In the genomic region with DNA sequence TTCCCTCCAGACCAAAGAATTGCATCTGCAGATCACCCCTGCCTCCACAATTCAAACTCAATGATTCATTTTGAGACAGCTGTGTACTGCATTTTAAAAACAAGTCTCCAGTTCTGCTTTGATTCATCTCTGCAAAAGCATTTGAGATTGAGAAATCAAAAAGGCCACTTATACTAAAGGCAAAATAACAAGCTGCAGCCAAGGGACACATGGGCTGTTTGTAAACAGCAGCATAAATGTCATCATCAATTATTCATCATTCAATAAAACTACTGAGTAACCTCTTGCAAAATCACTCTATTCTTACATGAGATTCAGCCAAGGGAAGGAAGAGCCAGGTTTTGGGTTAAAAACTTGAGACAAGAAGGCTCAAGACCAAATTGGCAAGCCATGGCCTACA, we compare ENCODE assay signal across 25 mouse cellular contexts.
DNase-seq lines count a peak whose midpoint lies in the region; ATAC-seq and TF ChIP-seq lines count a peak whose summit lies in the region.
"Had no signal": no experiment of that assay in that cellular context is flagged by ENCODE, and none has a peak within 500 bp of the region (broad histone marks: within the 10 kb centered on the region; RNA-seq: fewer than 3 reads in every experiment).

No protein-coding gene starts in this region.

- peak; percentile 38; the same call in 1 of the 2 replicates for TF ChIP-seq EP300 in lung, postnatal 0 days (IDR thresholded peaks at IDR 0.05)

- no peaks in the 10 kb centered on the region for H3K4me1 ChIP-seq in kidney, adult 2 months (ENCODE audit: control insufficient read depth, insufficient read depth, low read length)
- H3K4me1 ChIP-seq in lung, postnatal 0 days (ENCODE audit: insufficient read depth, low read depth, low read length): no peaks in the 10 kb centered on the region
- H3K4me1 ChIP-seq: embryonic facial prominence, embryonic 15.5 days; forebrain, embryonic 15.5 days; hindbrain, embryonic 12.5 days had no signal

- H3K9me3 ChIP-seq in lung, postnatal 0 days (ENCODE audit: low read length): no peaks in the 10 kb centered on the region
- H3K9me3 ChIP-seq: embryonic facial prominence, embryonic 15.5 days; forebrain, embryonic 15.5 days; G1E; hindbrain, embryonic 12.5 days had no signal

- DNase-seq in kidney, adult 2 months: peak; percentile 12
- DNase-seq in kidney, postnatal 25 days: no peak
- peak; percentile 53 for DNase-seq in lung, postnatal 0 days (ENCODE audit: low spot score)
- DNase-seq in lung, postnatal 4 days: no peak
- DNase-seq in adipocyte (ENCODE audit: low spot score): peak; percentile 73
- peak; percentile 12 for DNase-seq in skeletal muscle tissue, adult 2 months (ENCODE audit: low read depth, low spot score)
- DNase-seq: adrenal gland, postnatal 10 days; B cell, adult 2 months; cerebellum, adult 11 months; cerebellum, adult 8-10 months; cerebellum, postnatal 14 days; embryo, embryonic 11 days; gastrocnemius, postnatal 14 days; heart, adult 11 months; heart, postnatal 10 days; heart, postnatal 4 days had no signal

- H3K36me3 ChIP-seq in kidney, adult 2 months (ENCODE audit: control insufficient read depth, insufficient read depth, low read length): no peaks in the 10 kb centered on the region
- no peaks in the 10 kb centered on the region for H3K36me3 ChIP-seq in lung, postnatal 0 days (ENCODE audit: insufficient read depth, low read length)
- H3K36me3 ChIP-seq: embryonic facial prominence, embryonic 15.5 days; forebrain, embryonic 15.5 days; G1E; hindbrain, embryonic 12.5 days had no signal

- no peaks in the 10 kb centered on the region for H3K27me3 ChIP-seq in kidney, adult 2 months (replicated peaks; ENCODE audit: control insufficient read depth, insufficient read depth, low read length)
- H3K27me3 ChIP-seq in lung, postnatal 0 days (replicated peaks; ENCODE audit: insufficient read depth, low read length): no peaks in the 10 kb centered on the region
- H3K27me3 ChIP-seq: embryonic facial prominence, embryonic 15.5 days; forebrain, embryonic 15.5 days; hindbrain, embryonic 12.5 days had no signal

- TF ChIP-seq CTCF in kidney, adult 2 months (conservative IDR thresholded peaks at IDR 0.05; ENCODE audit: insufficient read depth, insufficient read length, low read depth, low read length): no peak
- no peak for TF ChIP-seq CTCF in lung, postnatal 0 days (IDR thresholded peaks at IDR 0.05)

- H3K27ac ChIP-seq in kidney, adult 2 months (ENCODE audit: insufficient read depth, low read depth, low read length): no peak overlapping the region
- no peak overlapping the region for H3K27ac ChIP-seq in lung, postnatal 0 days (ENCODE audit: low read length)
- H3K27ac ChIP-seq: embryonic facial prominence, embryonic 15.5 days; forebrain, embryonic 15.5 days; hindbrain, embryonic 12.5 days had no signal

- H3K4me3 ChIP-seq in kidney, adult 2 months (ENCODE audit: insufficient read depth, low read depth, low read length): no peak overlapping the region
- H3K4me3 ChIP-seq in lung, postnatal 0 days (ENCODE audit: low read depth, low read length): no peak overlapping the region
- H3K4me3 ChIP-seq: embryonic facial prominence, embryonic 15.5 days; erythroblast, embryonic 14.5 days; forebrain, embryonic 15.5 days; hindbrain, embryonic 12.5 days had no signal

- H3K4me2 ChIP-seq in lung, postnatal 0 days (replicated peaks; ENCODE audit: low read depth, low read length): no peak overlapping the region
- H3K4me2 ChIP-seq: embryonic facial prominence, embryonic 15.5 days; forebrain, embryonic 15.5 days; hindbrain, embryonic 12.5 days had no signal

- ATAC-seq in lung, postnatal 0 days: peak; percentile 26
- ATAC-seq in activated CD4-positive, CD25-positive, alpha-beta regulatory T cell, adult 4 months: no peak
- ATAC-seq: CD4-positive, CD25-positive, alpha-beta regulatory T cell, adult 4 months; forebrain, embryonic 15.5 days; hindbrain, embryonic 16.5 days; inflammation-experienced regulatory T-cells, adult 6 months had no signal

- TF ChIP-seq POLR2A in kidney, adult 2 months (IDR thresholded peaks at IDR 0.05; ENCODE audit: low read depth, low read length): no peak

- H3K9ac ChIP-seq in lung, postnatal 0 days (replicated peaks; ENCODE audit: low read depth): no peak overlapping the region
- H3K9ac ChIP-seq: embryonic facial prominence, embryonic 15.5 days; forebrain, embryonic 15.5 days; hindbrain, embryonic 12.5 days had no signal

Comparison
In these comparisons a context has a peak if more than half of its experiments do, and no peak if none do; other contexts are left out.
1. DNase-seq: peak in kidney, adult 2 months (single experiment), lung, postnatal 0 days (single experiment), adipocyte (single experiment) and skeletal muscle tissue, adult 2 months (single experiment); none in kidney, postnatal 25 days (0 of 2) and lung, postnatal 4 days (0 of 2).